Mouse (Mus musculus) megakaryocyte progenitor cell, adult 5-6 weeks (primary cell): ENCODE data around the gene Krcc1. TPM values are rescaled to one million over a fixed set of nuclear protein-coding genes. Genes with fewer than 3 reads are reported as not detected.

Experiments used
- ATAC-seq: replicated peaks from 2 replicates; pipeline ENCODE4 v1.8.0; 2016; ENCODE audit warnings: mild to moderate bottlenecking, moderate TSS enrichment, inconsistent platforms; ENCODE audit not compliant: poor library complexity
- total RNA-seq, 2 experiments: library from RNA; stranded (forward) in 1 of 2; stranded (reverse) in 1 of 2; fragments of 157-497, 149-512 nt in 1 of 2; fragments of 200-1000 nt in 1 of 2; gene quantifications; 2 replicates each; pipeline versions ENCODE4 v1.2.3 to v1.2.4; 2015 to 2017

Krcc1 gene
- total RNA-seq (2015) (75.1 and 76.5 TPM in 2 replicates), total RNA-seq (2017) (101 and 114 TPM in 2 replicates)

DNA sequence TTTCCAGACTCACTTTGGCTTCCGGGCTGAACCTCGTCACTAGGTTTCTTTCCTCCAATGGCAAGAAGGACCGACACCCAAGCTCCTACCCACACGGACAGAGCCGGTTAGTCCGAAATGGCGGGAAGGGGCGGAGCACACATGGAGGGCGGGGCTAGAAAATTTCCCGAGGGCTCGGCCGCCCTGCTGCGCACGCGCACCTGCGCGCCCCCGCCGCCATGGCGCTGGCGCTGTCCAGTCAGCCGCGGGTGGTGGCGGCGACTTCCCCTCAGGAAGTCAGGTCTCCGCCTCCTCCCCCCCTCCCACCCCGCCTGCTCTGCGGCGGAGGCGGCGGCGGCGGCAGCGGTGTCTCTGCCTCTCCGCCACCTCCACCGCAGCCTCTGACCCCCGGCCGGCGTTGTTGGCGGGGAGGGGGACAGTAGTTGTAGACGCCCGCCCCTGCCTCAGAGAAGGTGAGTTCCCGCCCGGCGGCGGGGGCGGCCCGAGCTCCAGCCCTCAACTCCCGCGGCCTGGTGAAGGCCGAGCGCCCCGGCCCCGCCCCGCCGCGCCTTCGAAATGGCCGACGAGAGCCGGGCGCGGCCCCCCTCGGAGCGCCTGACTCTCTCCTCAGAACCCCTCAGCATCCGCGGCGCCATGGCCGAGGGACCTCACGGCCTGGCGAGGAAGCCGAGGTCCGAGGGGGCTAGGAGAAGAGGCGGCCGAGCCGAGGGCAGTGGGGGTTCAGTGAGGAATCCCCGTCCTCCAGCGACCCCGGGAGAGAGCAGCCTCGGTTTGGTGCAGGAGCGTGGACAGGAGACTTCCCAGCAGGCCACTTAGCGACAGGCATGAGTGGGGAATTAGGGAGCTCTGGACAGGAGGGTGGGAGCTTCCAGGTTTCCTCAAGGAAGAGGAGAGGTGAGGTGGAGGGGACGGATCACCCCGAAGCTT, at the start of gene Krcc1:
TSS of gene Krcc1 (plus strand) at position 289 of the 927 bp plus-strand sequence.
- peak; percentile 81 for ATAC-seq

DNA sequence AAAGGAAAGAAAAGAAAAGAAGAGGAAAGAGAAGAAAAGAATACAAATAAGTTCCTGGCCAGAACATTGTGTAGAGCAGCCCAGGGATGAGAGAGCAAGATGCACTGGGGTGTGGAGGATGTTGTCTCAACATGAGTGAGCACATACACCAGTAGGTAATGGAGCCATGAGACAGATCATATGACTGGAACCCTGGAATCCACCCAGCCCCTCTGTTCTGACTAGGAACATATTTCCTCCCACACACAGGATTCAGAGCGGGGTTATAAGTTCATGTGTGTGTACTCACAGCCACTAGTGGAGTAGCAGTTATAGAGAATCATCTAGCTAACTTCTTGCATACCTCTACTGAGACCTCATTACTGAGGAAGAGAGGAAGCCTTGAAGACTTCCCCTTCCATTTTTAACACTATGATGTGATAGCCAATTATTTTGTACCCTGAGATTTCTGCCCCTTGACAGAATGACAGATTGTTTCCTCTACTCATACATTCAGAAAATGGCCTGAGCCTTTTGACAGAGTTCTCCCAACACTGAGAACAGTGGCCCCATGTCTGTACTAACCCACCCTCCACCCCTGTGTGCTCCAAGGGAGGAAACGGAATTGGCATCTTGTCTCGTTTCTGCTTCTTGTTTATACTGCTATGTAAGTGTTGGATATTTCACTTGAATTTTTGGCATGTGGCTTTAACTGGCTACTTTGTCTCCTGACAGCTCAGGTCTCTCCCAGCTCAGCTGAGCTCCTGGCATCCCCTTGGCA, 47.1 kb upstream of the Krcc1 start:
- no peak for ATAC-seq

DNA sequence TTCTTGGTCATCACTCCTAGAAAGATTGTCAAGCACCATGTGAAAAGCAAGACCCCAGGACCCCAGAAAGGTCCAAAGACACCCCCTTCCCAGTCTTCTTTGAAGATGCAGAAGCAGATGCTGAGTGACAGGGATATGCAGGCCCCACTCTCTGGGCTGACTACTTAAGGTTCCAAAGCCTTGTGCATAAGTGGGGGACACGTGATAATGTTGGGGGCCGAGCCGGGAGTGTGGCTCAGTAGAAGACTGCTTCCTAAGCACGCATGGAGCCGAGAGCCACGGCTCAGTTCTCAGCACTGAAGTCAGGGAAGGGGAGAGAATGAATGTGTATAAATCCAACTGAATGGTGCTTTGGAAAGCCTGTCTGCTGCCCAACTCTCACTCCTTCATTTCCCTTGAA, 44.9 kb upstream of the Krcc1 start:
- no peak for ATAC-seq

DNA sequence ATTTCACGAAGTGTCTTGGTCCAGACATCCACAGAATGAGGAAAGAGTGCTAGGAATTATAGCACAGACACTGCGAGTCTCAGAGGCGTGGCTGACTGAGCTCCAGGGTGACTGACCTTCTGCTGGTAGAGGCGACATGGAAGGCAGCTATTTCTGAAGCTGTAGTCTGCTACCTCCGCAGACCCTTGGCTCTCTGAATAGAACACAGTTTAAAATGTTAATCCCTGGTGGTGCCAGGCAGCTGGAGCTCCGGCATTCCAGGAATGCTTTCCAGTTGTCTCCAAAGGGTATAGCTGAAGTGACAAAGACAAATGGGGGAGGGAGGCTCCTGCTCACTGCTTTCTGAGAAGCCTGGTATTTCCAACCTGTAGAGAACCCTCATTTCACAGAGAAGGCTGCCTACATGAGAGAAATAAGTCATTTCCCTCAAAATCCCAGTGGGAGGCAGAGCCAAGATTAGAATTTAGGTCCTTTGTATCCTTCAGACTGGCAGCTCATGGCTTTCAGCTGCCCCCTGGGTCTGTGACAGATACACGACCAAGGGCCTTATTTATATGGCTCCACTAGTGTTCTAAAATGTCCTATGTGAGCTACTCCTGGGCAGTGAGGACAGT, 44.2 kb upstream of the Krcc1 start:
- no peak for ATAC-seq

DNA sequence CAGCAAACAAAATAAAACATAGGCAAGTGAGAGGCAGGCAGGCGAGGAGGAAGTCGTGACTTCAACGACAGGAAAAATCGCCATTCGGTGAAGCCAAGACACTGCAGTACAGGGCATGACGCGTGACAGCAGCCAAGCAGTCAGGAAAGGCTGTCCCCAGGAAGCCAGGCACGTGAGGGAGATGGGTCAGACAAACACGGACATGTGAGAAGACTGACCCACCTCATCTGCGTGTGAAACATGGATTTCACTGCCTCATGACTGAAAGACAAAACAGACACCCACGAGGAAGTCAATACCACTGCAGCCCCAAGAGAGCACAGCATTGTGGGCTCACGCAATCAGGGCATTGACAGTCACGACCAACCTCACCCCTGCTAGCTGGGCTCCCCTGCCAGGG, 36.4 kb upstream of the Krcc1 start:
- ATAC-seq, result no peak

DNA sequence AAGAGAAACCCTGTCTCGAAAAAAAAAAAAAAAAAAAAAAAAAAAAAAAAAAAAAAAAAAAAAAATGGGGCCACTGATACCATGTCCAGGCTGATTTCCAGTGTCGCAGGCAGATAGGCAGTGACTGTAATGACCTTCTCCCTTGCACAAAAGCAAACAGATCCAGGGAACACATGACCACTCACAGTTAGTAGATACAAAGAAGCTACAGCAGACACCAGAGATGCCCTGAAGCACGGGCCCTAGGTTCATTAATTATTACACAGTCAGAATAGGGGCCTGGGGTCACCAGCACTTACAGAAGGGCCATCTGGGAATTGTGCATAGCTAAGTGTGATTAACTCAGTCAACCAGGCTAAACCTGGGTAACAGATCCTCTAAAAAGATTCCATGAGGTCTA, 35.5 kb upstream of the Krcc1 start:
- ATAC-seq, result no peak

DNA sequence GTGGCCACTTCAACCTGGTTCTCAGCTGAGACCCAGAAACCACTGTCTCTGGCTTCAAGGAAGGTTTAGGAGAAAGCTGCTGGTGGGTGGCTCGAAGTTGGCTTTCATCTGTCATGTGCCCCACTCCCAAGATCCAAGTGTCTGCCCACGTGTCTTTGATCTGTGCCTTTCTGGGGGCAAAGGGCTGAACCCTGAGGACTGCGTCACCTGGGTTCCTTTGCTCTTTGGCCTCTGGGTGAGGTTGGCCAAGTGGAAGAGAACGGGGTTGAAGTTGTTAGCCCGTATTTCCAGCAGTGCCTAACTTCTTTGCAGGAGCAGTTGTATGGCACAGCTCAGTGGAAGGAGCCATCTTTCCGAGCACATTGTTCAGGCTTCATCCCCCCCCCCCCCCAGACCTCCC, 35.0 kb upstream of the Krcc1 start:
- no peak for ATAC-seq

DNA sequence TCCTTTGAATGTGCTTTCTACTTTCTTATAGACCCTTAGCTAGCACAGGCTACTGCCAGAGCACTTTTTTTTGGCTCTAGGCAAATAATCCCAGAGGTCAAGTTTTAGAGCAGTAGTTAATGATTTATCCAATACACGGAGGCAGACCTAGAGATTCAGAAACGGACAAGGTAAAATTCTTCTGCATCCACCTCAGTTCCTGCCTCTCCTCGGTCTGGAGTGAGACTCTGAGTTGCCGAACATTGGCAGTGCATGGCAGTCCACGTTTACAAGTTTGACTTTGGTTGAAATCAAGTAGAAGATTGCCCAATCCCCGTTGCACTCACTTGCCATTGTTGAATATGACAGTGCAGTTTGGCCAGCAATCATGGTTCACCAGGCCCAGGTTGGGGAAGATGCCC, 34.4 kb upstream of the Krcc1 start:
- no peak for ATAC-seq

DNA sequence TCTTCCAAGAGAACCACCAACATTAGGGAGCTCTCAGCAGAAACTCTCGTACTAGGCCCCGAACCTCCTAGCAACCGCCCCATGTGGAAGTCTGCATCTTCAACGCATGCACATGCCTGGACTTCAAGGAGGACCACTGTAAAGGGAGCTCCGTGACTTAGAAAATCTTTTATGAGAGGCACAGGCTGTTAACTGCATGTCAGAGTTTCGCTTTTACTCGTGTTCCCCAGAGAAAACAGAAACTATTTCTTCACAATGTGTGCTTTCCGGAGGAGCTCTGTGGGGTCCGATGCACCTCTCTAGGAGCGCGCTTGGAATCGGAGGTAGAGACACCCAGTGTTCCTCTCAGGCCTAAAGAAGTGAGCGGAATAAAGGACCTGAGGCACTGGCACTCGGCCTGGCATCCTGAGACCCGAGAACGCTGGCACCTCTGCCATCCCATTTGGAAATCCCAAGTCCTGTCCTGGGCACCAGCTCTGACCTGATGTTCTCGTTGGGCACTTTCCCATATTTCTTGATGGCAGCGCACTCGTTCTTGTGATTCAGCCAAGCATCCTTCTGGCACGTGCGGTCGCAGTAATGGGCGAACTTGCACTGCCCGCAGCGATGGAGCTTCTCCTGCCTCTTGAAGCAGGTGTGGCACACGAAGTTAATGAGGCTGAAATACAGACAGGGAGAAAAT, 32.3 kb upstream of the Krcc1 start:
- ATAC-seq, result no peak

DNA sequence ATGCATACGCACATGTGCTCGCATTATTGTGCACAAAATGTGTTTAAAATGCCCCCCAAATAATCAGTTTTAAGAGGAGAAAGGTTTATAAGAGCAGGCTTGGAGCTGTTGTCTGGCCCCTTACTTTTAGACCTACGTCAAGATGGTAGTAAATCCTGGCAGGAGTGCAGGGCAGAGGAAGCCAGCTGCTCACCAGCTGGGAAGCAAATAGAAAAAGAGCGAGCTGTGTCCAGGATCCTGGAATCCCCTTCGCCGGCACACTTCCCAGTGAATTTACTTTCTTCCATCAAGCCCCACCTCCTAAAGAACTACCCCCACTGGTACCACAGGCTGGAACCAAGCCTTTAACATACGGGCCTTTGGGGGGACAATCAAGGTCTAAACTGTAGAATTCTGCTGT, 30.6 kb upstream of the Krcc1 start:
- ATAC-seq, result no peak

DNA sequence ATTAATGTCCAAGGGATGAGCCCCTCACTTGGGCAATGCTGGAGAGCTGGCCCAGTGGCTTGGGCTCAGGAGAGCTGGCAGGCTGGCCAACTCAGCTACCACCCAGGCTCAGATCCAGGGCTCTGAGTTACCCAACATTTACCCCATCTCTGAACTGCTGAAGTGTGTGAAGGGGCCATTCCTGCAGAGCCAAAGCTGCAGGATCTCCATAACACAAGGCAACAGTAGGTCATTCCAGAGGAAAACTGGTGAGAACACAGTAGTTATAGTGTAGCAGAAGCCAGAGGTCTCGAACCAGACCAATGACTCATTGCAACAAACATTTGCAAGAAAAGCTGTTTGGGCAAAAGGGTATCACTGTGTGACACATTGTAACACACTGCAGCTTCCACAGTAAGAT, 28.7 kb upstream of the Krcc1 start:
- ATAC-seq, result no peak

DNA sequence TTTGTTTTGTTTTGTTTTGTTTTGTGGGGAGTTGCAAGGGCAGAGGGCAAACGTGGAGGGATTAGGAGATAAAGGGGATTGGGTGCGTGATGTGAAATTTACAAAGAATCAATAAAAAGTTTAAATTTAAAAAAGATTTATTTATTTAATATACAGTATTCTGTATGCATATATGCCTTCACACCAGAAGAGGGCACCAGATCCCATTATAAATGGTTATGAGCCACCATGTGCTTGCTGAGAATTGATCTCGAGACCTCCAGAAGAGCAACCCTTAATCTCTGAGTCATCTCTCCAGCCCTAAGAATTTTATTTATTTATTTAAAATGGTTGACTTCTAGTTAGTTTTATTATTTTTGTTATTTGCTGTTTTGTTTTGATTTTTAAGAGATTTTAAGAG, 28.2 kb upstream of the Krcc1 start:
- no peak for ATAC-seq

DNA sequence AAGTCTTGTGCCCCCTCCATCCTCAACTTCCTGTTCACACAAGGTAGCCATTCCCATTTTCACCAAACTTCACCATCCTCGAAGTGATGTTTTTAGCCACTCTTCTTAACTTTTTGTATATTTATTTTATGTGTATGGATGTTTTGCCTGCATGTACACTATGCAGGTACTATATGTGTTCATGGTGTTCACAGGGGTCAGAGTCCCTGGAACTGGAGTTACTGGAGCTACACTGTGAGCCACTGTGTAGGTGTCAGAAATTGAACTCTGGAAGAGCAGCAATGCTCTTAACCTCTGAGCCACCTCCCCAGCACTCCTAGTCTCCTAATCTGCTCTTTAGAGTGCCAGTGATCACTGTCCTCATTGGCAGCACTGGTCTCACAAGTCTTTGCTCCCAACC, 23.1 kb upstream of the Krcc1 start:
- no peak for ATAC-seq

DNA sequence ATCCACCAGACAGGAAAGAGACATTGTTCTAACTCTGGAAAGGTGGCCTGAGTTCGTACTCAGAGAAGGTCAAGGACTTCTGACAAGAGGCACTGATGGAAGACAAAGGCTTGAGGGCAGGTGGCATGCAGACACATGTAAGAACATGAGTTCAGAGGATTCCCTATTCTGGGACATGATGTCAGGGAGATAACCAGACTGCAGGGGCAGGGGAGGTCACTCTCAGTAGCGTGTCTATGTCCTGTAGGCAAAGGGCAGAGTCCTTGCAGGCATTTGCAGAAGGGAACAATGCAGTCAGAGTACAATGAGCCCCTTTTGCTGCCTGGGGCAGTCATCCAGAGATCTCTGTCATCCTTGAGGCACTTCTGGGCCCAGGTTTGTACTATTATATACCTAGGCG, 21.9 kb upstream of the Krcc1 start:
- no peak for ATAC-seq

DNA sequence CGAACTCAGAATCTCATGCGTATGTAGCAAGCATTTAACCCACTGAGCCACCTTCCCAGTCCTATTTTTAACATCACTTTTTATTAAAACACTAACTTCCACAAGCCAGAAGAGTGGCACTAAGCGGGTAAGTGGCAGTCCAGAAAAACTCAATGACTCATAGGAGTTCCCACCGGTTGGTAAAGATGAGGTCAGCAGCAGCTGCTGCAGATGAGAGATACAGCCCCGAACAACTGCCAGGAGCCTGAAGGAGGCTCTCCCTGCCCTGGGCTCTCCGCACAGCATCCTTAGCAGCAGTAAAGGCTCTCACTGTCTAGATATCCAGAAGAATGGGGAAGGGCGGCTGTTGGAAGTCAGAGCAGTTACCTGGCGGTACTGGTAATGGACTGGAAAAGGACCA, 20.5 kb upstream of the Krcc1 start:
- peak; percentile 54 for ATAC-seq

DNA sequence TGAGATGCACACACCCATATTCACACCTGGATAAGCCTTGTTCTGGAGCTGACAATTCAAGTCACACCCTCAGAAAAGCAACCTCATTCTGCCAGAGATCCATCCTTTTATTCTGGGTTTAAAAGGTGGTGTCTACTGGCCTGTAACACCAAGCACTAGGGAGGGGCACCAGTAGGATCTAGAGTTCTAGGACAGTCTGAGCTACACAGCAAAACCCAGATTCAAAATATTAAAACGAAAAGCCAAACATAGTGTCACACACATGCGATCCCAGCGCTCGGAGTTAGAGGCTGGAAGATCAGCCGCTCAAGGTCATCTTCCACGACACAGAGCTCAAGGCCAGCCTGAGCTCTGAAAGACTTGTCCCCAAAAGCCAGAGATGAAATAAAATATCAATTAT, 17.0 kb upstream of the Krcc1 start:
- ATAC-seq, result no peak

DNA sequence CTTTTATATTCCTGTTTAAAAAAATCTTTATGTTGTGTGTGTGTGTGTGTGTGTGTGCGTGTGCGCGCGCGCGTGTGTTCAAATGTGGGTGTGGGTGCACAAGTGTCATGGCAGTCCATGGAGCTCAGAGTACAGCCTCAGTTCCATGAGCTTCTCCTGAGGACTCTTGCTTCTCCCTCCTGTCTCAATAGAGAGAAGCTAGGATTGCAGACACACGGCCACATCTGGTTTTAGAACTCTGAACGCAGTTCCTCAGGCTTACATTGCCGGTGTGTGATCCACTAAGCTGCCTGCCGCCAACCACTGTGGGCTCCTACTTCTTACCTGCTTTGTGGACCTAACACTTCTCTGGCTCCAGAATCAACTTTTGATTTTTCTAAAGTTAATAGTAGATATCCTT, 15.3 kb upstream of the Krcc1 start:
- ATAC-seq, result no peak

DNA sequence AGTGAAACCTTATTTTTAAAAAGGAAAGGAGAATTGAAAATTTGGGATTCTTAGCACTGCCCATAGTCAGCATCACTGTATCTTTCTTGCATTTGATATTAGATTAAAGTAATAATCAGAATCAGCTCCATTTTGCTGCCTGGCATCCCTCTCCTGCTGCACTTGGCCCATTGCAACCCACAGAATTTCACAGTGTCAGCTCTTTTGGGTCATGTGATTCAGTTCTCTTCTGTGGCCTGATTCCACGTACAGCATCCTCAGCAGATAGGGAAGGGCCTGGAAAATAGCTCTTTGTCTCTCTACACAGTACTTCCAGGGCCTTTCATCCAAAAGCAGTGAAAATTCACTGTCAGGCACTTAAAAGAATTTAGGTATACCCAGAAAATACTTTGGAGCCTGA, 14.1 kb upstream of the Krcc1 start:
- no peak for ATAC-seq

DNA sequence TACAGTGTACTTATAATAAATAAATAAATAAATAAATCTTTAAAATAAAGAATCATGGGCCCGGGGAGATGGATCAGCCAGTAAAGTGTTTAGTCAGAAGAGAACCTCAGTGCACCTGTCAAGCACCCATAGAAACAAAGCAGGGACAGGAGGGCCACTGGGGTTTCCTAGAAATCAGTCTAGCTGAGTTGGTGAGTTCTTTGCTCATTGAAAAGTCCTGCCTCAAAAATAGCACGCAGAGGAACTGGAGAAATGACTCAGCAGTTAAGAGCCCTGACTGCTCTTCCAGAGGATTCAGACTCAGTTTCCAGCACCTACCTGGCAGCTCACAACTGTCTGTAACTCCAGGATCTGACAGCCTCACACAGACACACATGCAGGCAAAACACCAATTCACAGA, 12.9 kb upstream of the Krcc1 start:
- no peak for ATAC-seq

DNA sequence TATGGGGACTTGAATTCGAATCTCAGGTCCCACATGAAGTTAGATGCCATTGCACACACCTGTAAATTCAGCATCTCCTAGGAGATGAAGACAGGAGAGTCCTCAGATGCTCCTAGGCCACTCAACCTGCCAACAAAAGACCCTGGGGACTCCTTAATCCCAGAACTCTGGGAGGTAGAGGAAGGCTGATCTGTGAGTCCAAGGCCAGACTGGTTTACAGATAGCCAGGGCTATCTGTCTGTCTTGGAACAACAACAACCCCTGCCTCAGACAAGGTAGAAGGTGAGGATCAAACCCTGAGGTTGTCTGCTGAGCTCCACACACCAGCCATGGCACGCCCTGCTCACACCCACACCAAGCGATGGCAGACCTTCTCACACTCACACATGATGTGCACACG, 12.3 kb upstream of the Krcc1 start:
- no peak for ATAC-seq

DNA sequence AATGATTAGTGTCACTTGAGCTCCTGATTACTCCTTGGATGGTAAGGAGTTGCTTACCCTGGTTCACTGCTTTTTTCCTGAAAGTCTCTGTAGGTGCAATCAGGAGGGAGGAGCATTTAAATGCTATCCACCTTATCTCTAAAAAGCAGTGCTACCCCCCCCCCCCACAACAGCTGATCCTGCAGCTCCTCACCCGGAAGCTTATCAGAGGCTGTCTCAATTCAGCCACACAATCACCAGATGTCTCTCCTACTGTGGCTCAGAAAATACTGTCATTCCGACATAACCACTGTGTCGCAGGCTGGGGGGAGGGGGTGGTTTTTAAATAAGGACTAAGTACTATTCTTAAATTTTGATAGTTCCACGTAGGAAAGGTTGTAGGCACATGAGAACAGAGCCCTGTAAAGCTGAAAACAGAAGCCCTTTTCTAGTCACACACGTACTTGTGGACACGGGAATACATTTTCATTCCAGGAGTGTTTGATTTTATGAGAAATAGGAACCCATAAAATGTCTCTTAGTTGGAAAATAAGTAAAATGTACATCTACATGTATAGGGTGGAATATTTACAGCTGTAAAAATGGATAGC, 11.3 kb upstream of the Krcc1 start:
- peak; percentile 97 for ATAC-seq
